Mouse (Mus musculus) limb, embryonic 15.5 days (tissue): ENCODE results near the gene Olfr887. TPM values are rescaled to one million over a fixed set of nuclear protein-coding genes. Genes with fewer than 3 reads are reported as not detected.

Experiments
- ATAC-seq: fragments of 200-750 bp; cut with Nextera tagmentation; 2 replicates; pipeline ENCODE4 v1.8.0; 2017; ENCODE audit warnings: low read depth, moderate TSS enrichment; ENCODE audit not compliant: insufficient number of reproducible peaks, low FRiP score, low TSS enrichment
- H3K27ac ChIP-seq: fragments of 300-500 bp; sonication (generic); 2 replicates; pipeline ENCODE4 v1.5.1; 2015; ENCODE audit warnings: moderate library complexity, mild to moderate bottlenecking, inconsistent platforms
- H3K27me3 ChIP-seq: fragments of 300-500 bp; sonication (generic); 2 replicates; pipeline ENCODE4 v1.6.1; 2015; ENCODE audit warnings: inconsistent platforms
- H3K36me3 ChIP-seq: fragments of 300-500 bp; sonication (generic); 2 replicates; pipeline ENCODE4 v1.6.1; 2015; ENCODE audit warnings: inconsistent platforms
- H3K4me1 ChIP-seq: fragments of 300-500 bp; sonication (generic); 2 replicates; pipeline ENCODE4 v1.6.1; 2015; ENCODE audit warnings: inconsistent platforms
- H3K4me2 ChIP-seq: fragments of 300-500 bp; sonication (generic); 2 replicates; pipeline ENCODE4 v1.6.1; 2015; ENCODE audit warnings: mild to moderate bottlenecking, inconsistent platforms
- H3K4me3 ChIP-seq: fragments of 300-500 bp; sonication (generic); 2 replicates; pipeline ENCODE4 v1.5.1; 2015; ENCODE audit warnings: mild to moderate bottlenecking, inconsistent platforms
- H3K9ac ChIP-seq: fragments of 300-500 bp; sonication (generic); 2 replicates; pipeline ENCODE4 v1.6.1; 2015; ENCODE audit warnings: inconsistent platforms
- H3K9me3 ChIP-seq: fragments of 300-500 bp; sonication (generic); 2 replicates; pipeline ENCODE4 v1.6.1; 2016; ENCODE audit warnings: inconsistent platforms
- WGBS: fragments of 180-500 bp; shearing (Covaris S2); methylation state at CpG from one replicate; pipeline ENCODE4 v1.1.7; 2015; 5-methylcytosine and 5-hydroxymethylcytosine counted together
- polyA plus RNA-seq: library from polyadenylated mRNA; unstranded; fragments of >200 nt; fragmentation: Nextera tagmentation; extraction: Ambion mirVana; gene quantifications from 2 replicates; pipeline ENCODE4 v1.2.1, GENCODE M21; 2015

The Olfr887 gene
- polyA plus RNA-seq = not detected in 2 replicates

GRCm38 (mm10) chr9:38083772-38084171 is at the start of gene Olfr887:
Gene Olfr887 (plus strand): TSS chr9:38084072.
- no peak within 1 kb of the TSS for H3K4me2 ChIP-seq
- H3K9me3 ChIP-seq = no peaks in the 10 kb centered on the region
- WGBS = 38% methylated on average over 1 of the region's 1 CpGs
- no peaks in the 10 kb centered on the region for H3K36me3 ChIP-seq
- no peak for ATAC-seq
- H3K27me3 ChIP-seq = no peaks in the 10 kb centered on the region
- no peak within 1 kb of the TSS for H3K4me3 ChIP-seq
- no peak within 1 kb of the TSS for H3K9ac ChIP-seq
- H3K4me1 ChIP-seq = no peaks in the 10 kb centered on the region
- no peak within 1 kb of the TSS for H3K27ac ChIP-seq

- WGBS = 65% methylated on average over 1 of the region's 1 CpGs
- ATAC-seq = no peak
- Histone ChIP-seq H3K4me3 (no peak within 1 kb of the TSS), H3K9ac (no peak within 1 kb of the TSS), H3K36me3 (no peaks in the 10 kb centered on the region), H3K4me2 (no peak within 1 kb of the TSS), H3K27me3 (no peaks in the 10 kb centered on the region), H3K9me3 (no peaks in the 10 kb centered on the region), H3K4me1 (no peaks in the 10 kb centered on the region), H3K27ac (no peak within 1 kb of the TSS)
Measured at GRCm38 (mm10) chr9:38046255-38046654, 37.6 kb upstream of the Olfr887 start, which contains the start of gene Olfr884. Gene Olfr884 (plus strand): TSS chr9:38046555.

- Histone ChIP-seq H3K4me1 (no peaks in the 10 kb centered on the region), H3K27me3 (no peaks in the 10 kb centered on the region), H3K36me3 (no peaks in the 10 kb centered on the region), H3K9me3 (no peaks in the 10 kb centered on the region), H3K4me3 (no peak within 1 kb of the TSS), H3K4me2 (no peak within 1 kb of the TSS), H3K9ac (no peak within 1 kb of the TSS), H3K27ac (no peak within 1 kb of the TSS)
- no peak for ATAC-seq
- WGBS = 85% methylated on average over 3 of the region's 3 CpGs
Measured at GRCm38 (mm10) chr9:38061022-38061421, 22.9 kb upstream of the Olfr887 start, which contains the start of gene Olfr885. Gene Olfr885 (plus strand): TSS chr9:38061322.

- H3K27me3 ChIP-seq = no peaks in the 10 kb centered on the region
- H3K4me1 ChIP-seq = no peaks in the 10 kb centered on the region
Measured at GRCm38 (mm10) chr9:38107828-38108227, 24.0 kb downstream of the Olfr887 start, which contains the start of gene Olfr888. Gene Olfr888 (plus strand): TSS chr9:38108128.

GRCm38 (mm10) chr9:38114898-38115297 is 31.0 kb downstream of the Olfr887 start, which contains the start of gene Olfr889:
Gene Olfr889 (plus strand): TSS chr9:38115198.
- no peak for ATAC-seq

More at GRCm38 (mm10) chr9:38107828-38108227, 24.0 kb downstream of the Olfr887 start, which contains the start of gene Olfr888:
- Histone ChIP-seq H3K9ac (no peak within 1 kb of the TSS), H3K4me2 (no peak within 1 kb of the TSS), H3K36me3 (no peaks in the 10 kb centered on the region), H3K27ac (no peak within 1 kb of the TSS), H3K4me3 (no peak within 1 kb of the TSS), H3K9me3 (no peaks in the 10 kb centered on the region)
- WGBS = 73% methylated on average over 1 of the region's 1 CpGs
- no peak for ATAC-seq

More at GRCm38 (mm10) chr9:38114898-38115297, 31.0 kb downstream of the Olfr887 start, which contains the start of gene Olfr889:
- no peaks in the 10 kb centered on the region for H3K27me3 ChIP-seq
- no peak within 1 kb of the TSS for H3K4me2 ChIP-seq
- no peaks in the 10 kb centered on the region for H3K9me3 ChIP-seq
- H3K4me3 ChIP-seq = no peak within 1 kb of the TSS
- no peaks in the 10 kb centered on the region for H3K4me1 ChIP-seq
- H3K27ac ChIP-seq = no peak within 1 kb of the TSS
- H3K9ac ChIP-seq = no peak within 1 kb of the TSS
- no peaks in the 10 kb centered on the region for H3K36me3 ChIP-seq

Other genes with a start within 250 kb of the Olfr887 start
- gene Olfr877, start 229.8 kb upstream of the Olfr887 start, polyA plus RNA-seq = not detected in 2 replicates
- not detected in 2 replicates for gene Olfr145, start 187.3 kb upstream of the Olfr887 start, polyA plus RNA-seq
- gene Olfr878, start 166.2 kb upstream of the Olfr887 start, polyA plus RNA-seq = not detected in 2 replicates
- not detected in 2 replicates for gene Olfr881, start 92.2 kb upstream of the Olfr887 start, polyA plus RNA-seq
- gene Olfr883, start 58.3 kb upstream of the Olfr887 start, polyA plus RNA-seq = not detected in 2 replicates
- gene Olfr884, start 37.5 kb upstream of the Olfr887 start, polyA plus RNA-seq = not detected in 2 replicates
- gene Olfr885, start 22.8 kb upstream of the Olfr887 start, polyA plus RNA-seq = not detected in 2 replicates
- gene Olfr888, start 24.1 kb downstream of the Olfr887 start, polyA plus RNA-seq = not detected in 2 replicates
- 0.06 and 0.08 TPM in 2 replicates for gene Olfr889, start 31.1 kb downstream of the Olfr887 start, polyA plus RNA-seq
- not detected in 2 replicates for gene Olfr890, start 58.4 kb downstream of the Olfr887 start, polyA plus RNA-seq
- not detected in 2 replicates for gene Olfr891, start 96.7 kb downstream of the Olfr887 start, polyA plus RNA-seq
- 0.07 TPM in 1 of 2 replicates, not detected in the other for gene Olfr893, start 124.3 kb downstream of the Olfr887 start, polyA plus RNA-seq
- not detected in 2 replicates for gene Olfr894, start 134.0 kb downstream of the Olfr887 start, polyA plus RNA-seq
- gene Olfr143, start 168.7 kb downstream of the Olfr887 start, polyA plus RNA-seq = not detected in 2 replicates
- not detected in 2 replicates for gene Olfr895, start 183.8 kb downstream of the Olfr887 start, polyA plus RNA-seq
- not detected in 2 replicates for gene Olfr896-ps1, start 207.0 kb downstream of the Olfr887 start, polyA plus RNA-seq
- not detected in 2 replicates for gene Olfr25, start 245.0 kb downstream of the Olfr887 start, polyA plus RNA-seq